Mouse (Mus musculus) small intestine, adult 2 months (tissue): ENCODE results near the gene Ina.

Source experiments
- CTCF ChIP-seq: fragments of 200-500 bp; IDR thresholded peaks from 2 replicates; pipeline ENCODE4 v1.5.1; 2012; ENCODE audit warnings: low read depth, mild to moderate bottlenecking, control low read depth, inconsistent platforms, low read length, moderate library complexity, mixed read lengths; ENCODE audit not compliant: insufficient replicate concordance, insufficient read length; ENCODE audit errors: extremely low read depth
- POLR2A ChIP-seq: fragments of 200-500 bp; IDR thresholded peaks from 2 replicates; pipeline ENCODE4 v1.6.1; 2012; ENCODE audit warnings: low read depth, mild to moderate bottlenecking, control low read depth, inconsistent platforms, low read length, moderate library complexity

GRCm38 (mm10) chr19:47036596-47036995, 22.1 kb downstream of the Ina start:
- TF ChIP-seq POLR2A = no peak
- TF ChIP-seq CTCF = no peak
